Mouse (Mus musculus) embryonic facial prominence, embryonic 11.5 days (tissue): ENCODE data around the gene Gpc3. TPM values are rescaled to one million over a fixed set of nuclear protein-coding genes. Genes with fewer than 3 reads are reported as not detected.

Experiments
- ATAC-seq: fragments of 200-750 bp; cut with Nextera tagmentation; replicated peaks from 2 replicates; pipeline ENCODE4 v1.8.0; 2017; ENCODE audit warnings: low read depth; ENCODE audit not compliant: insufficient number of reproducible peaks, low FRiP score, low TSS enrichment
- DNase-seq: peaks from one replicate; pipeline ENCODE4 v3.0.0-alpha.2; 2015; ENCODE audit warnings: low spot score
- H3K27ac ChIP-seq: fragments of 300-500 bp; sonication (generic); replicated peaks from 2 replicates; pipeline ENCODE4 v1.5.1; 2014; ENCODE audit warnings: mild to moderate bottlenecking, low read depth, low read length, control low read depth
- H3K27me3 ChIP-seq: fragments of 300-500 bp; sonication (generic); 2 replicates; pipeline ENCODE4 v1.6.1; 2014; ENCODE audit warnings: mild to moderate bottlenecking, low read length, moderate library complexity, mixed read lengths; ENCODE audit not compliant: control insufficient read depth, insufficient read depth
- H3K36me3 ChIP-seq: fragments of 300-500 bp; sonication (generic); replicated peaks from 2 replicates; pipeline ENCODE4 v1.6.1; 2014; ENCODE audit warnings: low read depth, mild to moderate bottlenecking, low read length, moderate library complexity, mixed read lengths; ENCODE audit not compliant: control insufficient read depth, insufficient read depth
- H3K4me1 ChIP-seq: fragments of 300-500 bp; sonication (generic); 2 replicates; pipeline ENCODE4 v1.6.1; 2014; ENCODE audit warnings: low read length, mixed read lengths; ENCODE audit not compliant: control insufficient read depth, insufficient read depth
- H3K4me2 ChIP-seq: fragments of 300-500 bp; sonication (generic); 2 replicates; pipeline ENCODE4 v1.6.1; 2014; ENCODE audit warnings: low read depth, mild to moderate bottlenecking, control low read depth, low read length, moderate library complexity
- H3K4me3 ChIP-seq: fragments of 300-500 bp; sonication (generic); 2 replicates; pipeline ENCODE4 v1.5.1; 2014; ENCODE audit warnings: low read depth, low read length, control low read depth
- H3K9ac ChIP-seq: fragments of 300-500 bp; sonication (generic); replicated peaks from 2 replicates; pipeline ENCODE4 v1.6.1; 2014; ENCODE audit warnings: mild to moderate bottlenecking, control low read depth, low read length
- H3K9me3 ChIP-seq: fragments of 300-500 bp; sonication (generic); replicated peaks from 2 replicates; pipeline ENCODE4 v1.6.1; 2016; ENCODE audit warnings: mild to moderate bottlenecking, low read length, inconsistent platforms, mixed read lengths; ENCODE audit not compliant: control insufficient read depth
- WGBS: fragments of 180-500 bp; shearing (Covaris S2); extraction: QIAGEN DNeasy Blood & Tissue Kit; methylation state at CpG from one replicate; pipeline ENCODE4 v1.1.7; 2014; 5-methylcytosine and 5-hydroxymethylcytosine counted together
- polyA plus RNA-seq: library from polyadenylated mRNA; unstranded; fragments of >200 nt; fragmentation: Nextera tagmentation; extraction: Ambion mirVana; gene quantifications from 2 replicates; pipeline ENCODE4 v1.2.1, GENCODE M21; 2014

Gpc3 gene
- polyA plus RNA-seq, 1 experiment from 2014 or later = 944 TPM

GRCm38 (mm10) chrX:52310976-52311375, 302.8 kb downstream of the Gpc3 start:
- H3K9ac ChIP-seq = no peak overlapping the region
- H3K27ac ChIP-seq = no peak overlapping the region
- H3K9me3 ChIP-seq = no peaks in the 10 kb centered on the region
- H3K36me3 ChIP-seq = no peaks in the 10 kb centered on the region
- H3K27me3 ChIP-seq = no peaks in the 10 kb centered on the region
- no peak overlapping the region for H3K4me2 ChIP-seq
- 92% methylated on average over 2 of the region's 2 CpGs for WGBS
- no peaks in the 10 kb centered on the region for H3K4me1 ChIP-seq
- no peak for DNase-seq
- no peak for ATAC-seq
- no peak overlapping the region for H3K4me3 ChIP-seq

DNA sequence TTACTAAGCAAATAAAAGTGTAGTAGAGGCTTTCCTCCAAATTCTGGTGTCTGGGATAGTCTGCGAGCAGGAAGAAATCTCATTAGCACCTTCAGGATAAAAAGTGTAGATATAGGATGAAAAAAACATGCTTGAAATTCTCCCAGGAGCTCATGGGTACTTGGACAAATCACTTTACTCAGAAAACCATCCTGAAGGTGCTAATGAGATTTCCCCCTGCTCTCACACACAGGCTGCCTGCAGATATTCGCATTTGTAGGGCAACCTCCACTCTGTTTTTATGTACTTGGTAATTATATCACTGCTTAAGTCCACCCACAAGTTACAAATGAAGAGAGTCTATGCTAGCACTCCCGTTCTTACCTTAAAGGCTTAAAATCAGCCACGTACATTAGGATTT, 308.5 kb downstream of the Gpc3 start:
- Histone ChIP-seq H3K9me3 (no peaks in the 10 kb centered on the region), H3K36me3 (no peaks in the 10 kb centered on the region), H3K27me3 (no peaks in the 10 kb centered on the region), H3K27ac (no peak overlapping the region), H3K4me2 (no peak overlapping the region), H3K9ac (no peak overlapping the region), H3K4me3 (no peak overlapping the region), H3K4me1 (no peaks in the 10 kb centered on the region)
- ATAC-seq = no peak
- WGBS = 91% methylated on average over 4 of the region's 4 CpGs
- DNase-seq = no peak

- Histone ChIP-seq H3K36me3 (no peaks in the 10 kb centered on the region), H3K9me3 (no peaks in the 10 kb centered on the region), H3K9ac (no peak overlapping the region), H3K4me1 (no peaks in the 10 kb centered on the region), H3K27me3 (no peaks in the 10 kb centered on the region), H3K27ac (no peak overlapping the region), H3K4me2 (no peak overlapping the region), H3K4me3 (no peak overlapping the region)
- 37% methylated on average over 1 of the region's 1 CpGs for WGBS
- DNase-seq (no peak), ATAC-seq (no peak)
Measured at GRCm38 (mm10) chrX:52288792-52289191, 325.0 kb downstream of the Gpc3 start.

DNA sequence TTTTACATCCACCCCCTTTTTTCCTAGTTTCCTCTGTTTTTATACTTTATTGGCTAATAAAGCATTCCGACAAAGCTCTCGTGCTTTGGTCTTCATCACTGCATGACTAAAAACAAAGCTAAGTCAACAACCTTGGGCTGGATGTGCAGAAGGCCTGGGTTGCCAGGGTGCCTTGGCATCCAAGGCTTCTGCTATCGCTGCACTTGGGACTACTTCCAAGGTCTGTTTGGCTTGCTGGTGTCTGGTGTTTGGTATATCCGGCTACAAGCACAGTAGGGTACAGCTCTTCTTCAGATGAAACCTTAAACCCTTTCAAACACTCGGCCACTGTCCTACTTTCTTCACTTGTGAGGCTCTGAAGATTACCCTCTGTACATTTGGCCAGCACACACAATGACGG, 325.8 kb downstream of the Gpc3 start:
- WGBS = 80% methylated on average over 6 of the region's 6 CpGs
- Histone ChIP-seq H3K36me3 (no peaks in the 10 kb centered on the region), H3K4me2 (no peak overlapping the region), H3K9me3 (no peaks in the 10 kb centered on the region), H3K9ac (no peak overlapping the region), H3K27me3 (no peaks in the 10 kb centered on the region), H3K4me1 (no peaks in the 10 kb centered on the region), H3K4me3 (no peak overlapping the region), H3K27ac (no peak overlapping the region)
- DNase-seq (no peak), ATAC-seq (no peak)

GRCm38 (mm10) chrX:52282070-52282469, 331.7 kb downstream of the Gpc3 start:
- Histone ChIP-seq H3K36me3 (no peaks in the 10 kb centered on the region), H3K27ac (no peak overlapping the region), H3K4me1 (no peaks in the 10 kb centered on the region), H3K9ac (no peak overlapping the region), H3K4me2 (no peak overlapping the region), H3K9me3 (no peaks in the 10 kb centered on the region), H3K4me3 (no peak overlapping the region), H3K27me3 (no peaks in the 10 kb centered on the region)
- no peak for DNase-seq
- WGBS = 75% methylated on average over 4 of the region's 4 CpGs
- no peak for ATAC-seq

GRCm38 (mm10) chrX:52281103-52281900, 332.4 kb downstream of the Gpc3 start:
- no peak overlapping the region for H3K27ac ChIP-seq

GRCm38 (mm10) chrX:52278687-52279359, 334.9 kb downstream of the Gpc3 start:
- Histone ChIP-seq H3K27ac (no peak overlapping the region), H3K27me3 (no peaks in the 10 kb centered on the region), H3K4me1 (no peaks in the 10 kb centered on the region), H3K4me3 (no peak overlapping the region), H3K36me3 (no peaks in the 10 kb centered on the region), H3K4me2 (no peak overlapping the region), H3K9me3 (no peaks in the 10 kb centered on the region), H3K9ac (no peak overlapping the region)
- WGBS = 73% methylated on average over 3 of the region's 3 CpGs
- DNase-seq (no peak), ATAC-seq (no peak)

More at GRCm38 (mm10) chrX:52281103-52281900, 332.4 kb downstream of the Gpc3 start:
- Histone ChIP-seq H3K4me2 (no peak overlapping the region), H3K4me3 (no peak overlapping the region), H3K9me3 (no peaks in the 10 kb centered on the region), H3K36me3 (no peaks in the 10 kb centered on the region), H3K27me3 (no peaks in the 10 kb centered on the region), H3K9ac (no peak overlapping the region), H3K4me1 (no peaks in the 10 kb centered on the region)
- DNase-seq (no peak), ATAC-seq (no peak)
- WGBS = 89% methylated on average over 6 of the region's 6 CpGs

- no peaks in the 10 kb centered on the region for H3K27me3 ChIP-seq
- DNase-seq = no peak
- no peaks in the 10 kb centered on the region for H3K9me3 ChIP-seq
- H3K36me3 ChIP-seq = no peaks in the 10 kb centered on the region
- H3K4me3 ChIP-seq = no peak overlapping the region
- H3K9ac ChIP-seq = no peak overlapping the region
- H3K27ac ChIP-seq = no peak overlapping the region
- H3K4me2 ChIP-seq = no peak overlapping the region
- 29% methylated on average over 1 of the region's 1 CpGs for WGBS
- no peak for ATAC-seq
- H3K4me1 ChIP-seq = no peaks in the 10 kb centered on the region
Measured at GRCm38 (mm10) chrX:52277599-52277998, 336.2 kb downstream of the Gpc3 start.
